Mouse (Mus musculus) cerebellum, adult 11-12 months (tissue): ENCODE measurements around the gene Vamp2.
A peak's percentile ranks its signal among the peaks of the same experiment; 100 is the strongest.

ENCODE experiments used
- DNase-seq: peaks from one replicate; pipeline ENCODE4 v3.0.0; 2022

The Vamp2 gene

DNA sequence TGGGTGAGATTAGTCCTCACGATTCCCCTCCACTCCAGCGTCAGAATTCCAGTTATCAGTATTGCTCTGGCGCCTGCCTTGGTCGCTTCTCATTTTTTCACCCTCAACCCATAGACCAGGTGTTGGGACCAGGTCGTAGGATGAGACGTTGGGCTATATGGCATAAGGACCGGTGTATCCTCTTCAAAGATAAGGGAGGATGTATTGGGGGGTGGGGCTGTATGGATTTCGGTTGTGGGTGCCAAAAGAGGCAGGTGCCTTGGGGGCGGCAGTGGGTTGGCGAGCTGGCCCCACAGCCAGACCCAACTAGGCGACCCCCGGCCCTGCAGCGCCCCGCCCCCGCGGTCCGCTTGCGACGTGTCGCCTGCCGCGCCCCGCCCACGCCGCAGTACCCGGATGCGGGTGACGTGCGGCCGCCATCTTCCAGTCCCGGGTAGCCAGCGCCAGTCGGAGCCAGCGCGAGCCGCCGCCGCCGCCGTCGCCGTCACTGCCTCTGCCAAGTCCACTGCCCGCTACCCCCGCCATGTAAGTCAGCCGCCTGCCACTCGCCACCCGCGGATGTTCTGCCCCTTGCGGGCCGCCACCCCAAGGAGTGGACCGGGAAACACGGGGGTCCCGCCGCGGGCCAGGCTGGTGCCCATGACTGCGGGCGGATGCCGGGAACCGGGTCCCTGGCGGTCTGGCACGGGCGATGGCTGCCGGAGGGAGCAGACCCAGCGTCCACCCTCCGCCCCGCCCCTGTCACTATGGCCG is at the start of gene Vamp2:
Gene Vamp2 (plus strand): TSS at position 388 of the 753 bp plus-strand sequence.
- peak; percentile 95 for DNase-seq

DNA sequence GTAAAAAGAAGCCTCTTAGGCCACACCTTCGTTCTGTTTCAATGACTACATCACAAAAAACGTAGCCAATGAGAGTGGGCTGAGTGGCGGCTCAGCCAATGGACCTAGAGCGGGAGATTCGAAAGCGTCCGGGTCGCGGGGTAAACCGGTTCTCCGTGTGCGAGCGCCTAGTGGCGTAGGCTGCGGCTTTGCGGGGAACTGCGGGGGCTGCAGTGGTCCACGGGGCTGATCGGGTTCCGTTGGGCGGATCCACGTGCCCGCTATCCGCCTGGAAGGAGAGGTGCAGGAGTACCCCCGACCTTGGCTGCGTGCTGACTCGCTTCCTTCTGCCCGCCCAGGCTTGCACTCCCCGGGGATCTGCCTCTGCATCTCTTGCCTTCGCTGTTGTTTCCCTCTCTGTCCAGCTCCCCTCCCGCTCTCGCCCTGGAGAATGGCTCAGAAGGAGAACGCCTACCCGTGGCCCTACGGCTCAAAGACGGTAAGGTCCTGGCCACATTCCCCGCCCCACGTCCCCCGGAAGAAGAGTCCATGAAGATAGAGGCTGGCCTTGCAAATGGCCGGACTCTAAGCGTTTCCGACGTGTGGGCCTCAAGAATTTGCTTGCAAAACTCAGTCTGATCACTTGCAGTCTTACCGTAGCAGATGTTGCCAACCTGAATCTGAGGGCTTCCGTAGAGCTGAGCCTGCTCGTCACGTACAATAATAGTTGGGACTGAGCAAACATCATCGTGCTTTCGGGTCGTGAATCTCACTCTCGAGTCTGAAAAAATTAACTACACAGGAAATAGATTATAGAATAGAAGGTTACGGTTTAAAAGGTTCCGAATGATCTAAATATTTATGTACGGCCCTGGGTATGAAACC is 42.5 kb upstream of the Vamp2 start, which contains the start of gene Aurkb:
Gene Aurkb (plus strand): TSS at position 117 of the 864 bp plus-strand sequence.
- peak; percentile 66 for DNase-seq

DNA sequence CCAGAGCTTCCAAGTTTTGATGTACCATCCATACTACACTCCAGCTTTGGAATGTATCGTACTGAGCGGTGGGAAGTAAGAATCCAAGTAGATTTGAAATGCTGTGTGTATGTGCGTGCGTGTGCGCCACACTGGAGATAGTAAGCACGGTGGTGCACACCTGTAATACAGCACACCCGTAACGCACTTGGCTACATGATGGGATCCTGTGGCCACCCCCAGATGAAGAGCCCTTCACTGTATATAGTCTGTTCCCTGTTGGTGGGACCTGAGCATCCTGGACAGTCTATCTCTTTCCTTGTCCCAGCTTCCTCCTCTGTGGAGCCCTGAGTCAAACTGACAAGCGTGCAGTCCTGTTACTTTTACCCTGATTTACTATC is 41.9 kb upstream of the Vamp2 start:
- DNase-seq: no peak

DNA sequence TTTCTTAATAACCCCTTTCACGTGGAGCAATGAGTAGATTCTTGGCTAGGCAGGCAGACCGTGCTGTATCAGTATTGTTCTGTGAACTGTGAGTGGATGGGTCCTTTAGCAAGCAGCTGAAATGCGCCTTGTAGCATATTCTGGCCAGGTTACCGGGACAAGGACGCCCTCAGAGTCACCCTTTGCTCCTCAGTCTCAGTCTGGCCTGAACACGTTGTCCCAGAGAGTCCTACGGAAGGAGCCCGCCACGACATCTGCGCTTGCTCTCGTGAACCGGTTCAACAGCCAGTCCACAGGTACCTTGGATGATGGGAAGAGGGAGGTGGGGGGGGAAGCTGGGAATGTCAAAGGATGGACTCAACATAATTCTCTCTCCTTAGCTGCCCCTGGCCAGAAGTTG is 40.7 kb upstream of the Vamp2 start:
- DNase-seq: no peak

GRCm38 (mm10) chr11:69048151-69048550 is 40.1 kb upstream of the Vamp2 start:
- no peak for DNase-seq

GRCm38 (mm10) chr11:69050748-69051147 is 37.5 kb upstream of the Vamp2 start:
- peak; percentile 27 for DNase-seq

DNA sequence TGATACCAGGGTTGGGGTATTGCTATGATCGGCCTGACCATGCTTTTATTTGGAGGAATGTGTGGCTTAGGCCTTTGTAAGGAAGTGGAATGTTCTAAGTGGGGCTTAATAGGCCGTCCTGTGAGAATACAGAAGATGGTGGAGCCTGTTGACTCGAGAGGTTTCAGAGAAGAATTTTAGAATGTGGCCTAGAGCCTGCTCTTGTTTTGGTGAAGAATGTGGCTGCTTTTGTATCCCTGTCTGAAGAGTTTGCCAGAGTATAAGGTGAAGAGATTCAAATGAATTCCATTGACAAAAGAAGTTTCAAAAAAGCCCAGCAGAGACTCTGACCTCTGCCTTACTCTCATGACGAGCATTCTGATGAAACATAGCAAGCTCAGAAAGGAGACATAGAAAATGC is 36.5 kb upstream of the Vamp2 start:
- no peak for DNase-seq

- no peak for DNase-seq
Measured at GRCm38 (mm10) chr11:69052824-69053421, 35.4 kb upstream of the Vamp2 start.

- DNase-seq: no peak
Measured at GRCm38 (mm10) chr11:69053848-69054247, 34.4 kb upstream of the Vamp2 start.

- DNase-seq: no peak
Measured at GRCm38 (mm10) chr11:69058265-69058664, 30.0 kb upstream of the Vamp2 start.

DNA sequence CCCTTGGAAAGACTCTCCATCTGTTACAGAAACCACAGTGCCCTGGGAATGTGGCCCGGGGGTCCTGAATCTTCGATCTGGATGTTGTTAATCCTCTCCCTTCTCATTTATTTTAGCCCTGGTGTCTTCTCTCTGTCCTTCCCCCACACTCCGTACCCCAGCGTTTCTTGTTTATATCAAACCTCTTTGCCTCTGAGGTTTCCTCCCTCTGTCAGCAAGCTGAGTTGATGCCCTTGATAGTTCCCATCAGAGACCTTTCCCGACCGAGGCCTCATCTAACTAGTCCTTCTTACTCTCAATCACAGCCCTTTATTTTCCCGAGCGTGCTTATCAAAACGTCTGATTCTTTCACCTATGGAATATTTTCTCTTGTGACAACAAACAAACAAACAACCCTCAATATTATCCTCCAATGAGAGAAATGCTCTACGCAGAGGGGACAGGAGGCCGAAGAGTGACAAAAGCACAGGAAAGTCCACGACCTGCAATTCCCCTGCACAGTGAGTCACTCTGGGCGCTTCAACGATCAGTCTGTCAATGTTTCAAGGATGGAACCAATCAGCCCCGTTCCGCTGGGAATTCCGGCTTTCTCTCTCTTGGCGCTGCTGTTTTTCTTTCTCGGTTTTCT is 29.4 kb upstream of the Vamp2 start:
- DNase-seq: peak; percentile 33

GRCm38 (mm10) chr11:69059357-69059974 is 28.8 kb upstream of the Vamp2 start, which contains the start of gene Borcs6:
Gene Borcs6, plus strand, starts transcription at chr11:69059717.
- peak; percentile 99 for DNase-seq

GRCm38 (mm10) chr11:69059975-69060411 is 28.3 kb upstream of the Vamp2 start:
- DNase-seq: peak; percentile 75

- peak; percentile 65 for DNase-seq
Measured at GRCm38 (mm10) chr11:69060448-69061254, 27.6 kb upstream of the Vamp2 start.

DNA sequence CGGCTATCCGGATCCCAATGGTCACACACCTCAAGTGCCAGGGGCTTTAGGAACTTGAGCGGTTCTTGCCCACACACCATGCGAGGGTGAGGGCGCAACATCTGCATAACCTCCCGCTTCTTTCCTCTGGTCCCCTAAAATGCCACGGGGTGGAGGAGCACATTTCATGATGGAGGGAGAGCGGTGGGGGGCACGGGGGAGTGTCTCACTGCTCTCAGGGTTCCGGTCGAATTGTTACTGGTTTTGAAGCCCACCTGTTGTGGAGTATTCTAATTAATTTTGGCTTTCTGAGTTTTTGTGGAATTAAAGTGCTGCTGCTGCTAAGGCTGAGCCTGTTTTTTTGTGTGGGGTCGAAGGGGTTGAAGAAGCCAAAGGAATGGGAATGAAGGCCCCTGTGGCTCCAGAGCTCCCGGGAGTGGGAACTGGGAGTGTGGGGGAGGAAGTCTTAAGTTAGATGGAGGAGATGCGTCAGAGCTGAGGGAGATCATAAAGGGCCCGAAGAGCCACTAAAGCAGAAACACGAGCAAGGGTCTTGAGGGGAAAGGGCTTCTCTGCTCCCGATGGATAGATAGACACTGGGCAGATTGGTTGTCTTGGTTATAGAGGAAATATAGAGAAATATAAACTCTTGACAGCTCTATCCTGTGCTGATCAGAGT is 26.9 kb upstream of the Vamp2 start:
- peak; percentile 67 for DNase-seq

DNA sequence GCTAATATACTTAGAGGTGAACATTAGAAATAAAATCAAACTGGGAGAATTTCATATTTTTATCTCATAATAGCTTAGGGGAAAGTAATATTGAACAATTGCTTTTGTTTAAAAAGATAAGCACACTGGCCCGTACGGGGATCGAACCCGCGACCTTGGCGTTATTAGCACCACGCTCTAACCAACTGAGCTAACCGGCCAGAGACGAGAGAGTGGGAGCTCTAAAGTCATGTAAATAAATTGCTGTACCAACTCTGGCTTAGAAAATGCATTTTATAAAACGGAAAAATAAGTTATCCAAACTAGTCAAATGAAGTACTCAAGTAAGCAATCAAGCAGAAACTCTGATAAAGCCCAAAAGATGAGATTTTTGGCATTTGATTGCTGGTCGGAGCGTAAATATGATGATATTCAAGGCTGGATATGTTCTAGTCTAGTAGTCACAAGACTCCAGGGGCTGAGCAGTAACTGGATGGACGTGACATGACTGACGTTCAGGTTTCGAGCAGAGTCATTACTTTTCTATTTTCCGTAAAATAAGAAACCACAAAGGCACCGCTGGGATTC is 26.0 kb upstream of the Vamp2 start:
- peak; percentile 70 for DNase-seq

DNA sequence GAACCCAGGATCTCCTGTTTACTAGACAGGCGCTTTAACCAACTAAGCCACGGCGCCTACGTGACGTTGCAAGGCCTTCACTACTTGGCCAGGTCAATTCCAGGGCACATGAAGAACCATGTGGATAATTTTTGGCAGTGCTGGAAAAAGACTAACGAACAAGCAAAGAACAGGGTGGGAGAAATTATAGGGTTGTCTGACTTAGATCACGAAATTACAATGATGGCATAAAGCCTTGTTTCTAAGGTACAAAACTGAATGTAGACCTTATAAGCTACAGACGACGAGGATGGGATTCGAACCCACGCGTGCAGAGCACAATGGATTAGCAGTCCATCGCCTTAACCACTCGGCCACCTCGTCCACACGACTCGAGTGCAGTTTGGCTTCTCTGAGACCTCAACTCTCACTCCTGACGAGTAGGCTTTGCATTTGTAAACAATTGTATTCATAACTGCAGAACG is 25.5 kb upstream of the Vamp2 start:
- DNase-seq: peak; percentile 91

DNA sequence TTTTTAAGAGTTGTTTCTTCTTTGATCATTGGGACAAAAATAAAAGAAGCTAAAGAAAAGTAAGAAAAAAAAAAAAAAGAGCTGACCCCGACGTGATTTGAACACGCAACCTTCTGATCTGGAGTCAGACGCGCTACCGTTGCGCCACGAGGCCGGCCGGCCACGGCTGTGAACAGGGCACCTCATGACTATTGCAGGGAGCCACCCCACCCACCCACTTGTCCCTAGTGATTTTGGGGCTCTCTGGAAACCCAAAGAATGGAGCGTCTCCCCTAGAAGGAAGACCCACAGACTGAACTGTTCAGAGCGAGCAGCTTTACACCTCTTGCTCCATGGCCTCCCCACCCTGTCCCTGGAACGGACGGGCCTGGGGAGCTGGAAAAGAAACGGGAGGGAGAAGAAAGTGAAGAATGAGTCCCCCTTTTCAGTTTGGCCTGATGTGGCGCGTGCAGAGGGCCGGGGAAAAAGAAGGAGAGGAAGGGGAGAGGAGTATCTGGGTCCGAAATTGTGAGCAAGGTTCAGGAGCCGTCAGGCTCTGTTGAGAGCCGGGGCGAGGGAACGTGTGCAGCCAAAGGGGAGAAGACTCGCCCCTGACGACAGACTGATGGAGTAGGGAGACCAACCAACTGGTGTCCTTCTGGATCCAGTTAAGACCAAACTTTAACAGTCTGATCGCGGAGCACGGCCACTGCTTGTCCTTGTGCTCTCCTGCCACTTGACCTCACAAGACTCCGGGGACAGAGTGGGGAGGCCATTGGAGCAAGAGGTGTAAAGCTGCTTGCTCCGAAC is 24.7 kb upstream of the Vamp2 start:
- peak; percentile 69 for DNase-seq

GRCm38 (mm10) chr11:69064259-69065133 is 23.8 kb upstream of the Vamp2 start:
- peak; percentile 41 for DNase-seq
